Mouse (Mus musculus) midbrain, embryonic 12.5 days (tissue): ENCODE data around the gene Lgals3bp. TPM values are rescaled to one million over a fixed set of nuclear protein-coding genes. Genes with fewer than 3 reads are reported as not detected.

Experiments used
- ATAC-seq: fragments of 200-750 bp; cut with Nextera tagmentation; 2 replicates; pipeline ENCODE4 v1.8.0; 2017; ENCODE audit warnings: low read depth, moderate TSS enrichment, moderate library complexity; ENCODE audit not compliant: low FRiP score
- H3K27ac ChIP-seq: fragments of 300-500 bp; sonication (generic); replicated peaks from 2 replicates; pipeline ENCODE4 v1.5.1; 2016; ENCODE audit warnings: mild to moderate bottlenecking
- H3K27me3 ChIP-seq: fragments of 300-500 bp; sonication (generic); 2 replicates; pipeline ENCODE4 v1.6.1; 2016; ENCODE audit warnings: mild to moderate bottlenecking
- H3K36me3 ChIP-seq: fragments of 300-500 bp; sonication (generic); 2 replicates; pipeline ENCODE4 v1.6.1; 2016
- H3K4me1 ChIP-seq: fragments of 300-500 bp; sonication (generic); 2 replicates; pipeline ENCODE4 v1.6.1; 2016
- H3K4me2 ChIP-seq: fragments of 300-500 bp; sonication (generic); replicated peaks from 2 replicates; pipeline ENCODE4 v1.6.1; 2016; ENCODE audit warnings: mild to moderate bottlenecking, moderate library complexity
- H3K4me3 ChIP-seq: fragments of 300-500 bp; sonication (generic); 2 replicates; pipeline ENCODE4 v1.5.1; 2016; ENCODE audit warnings: mild to moderate bottlenecking
- H3K9ac ChIP-seq: fragments of 300-500 bp; sonication (generic); replicated peaks from 2 replicates; pipeline ENCODE4 v1.6.1; 2016; ENCODE audit warnings: mild to moderate bottlenecking, moderate library complexity
- H3K9me3 ChIP-seq: fragments of 300-500 bp; sonication (generic); 2 replicates; pipeline ENCODE4 v1.6.1; 2016; ENCODE audit warnings: mild to moderate bottlenecking
- WGBS: fragments of 180-500 bp; shearing (Covaris S2); methylation state at CpG from one replicate; pipeline ENCODE4 v1.1.7; 2016; 5-methylcytosine and 5-hydroxymethylcytosine counted together
- polyA plus RNA-seq: library from polyadenylated mRNA; unstranded; fragments of >200 nt; fragmentation: Nextera tagmentation; extraction: Ambion mirVana; gene quantifications from 2 replicates; pipeline ENCODE4 v1.2.1, GENCODE M21; 2016

Gene Lgals3bp
- polyA plus RNA-seq, 1 experiment from 2014 or later: 1.7 TPM

DNA sequence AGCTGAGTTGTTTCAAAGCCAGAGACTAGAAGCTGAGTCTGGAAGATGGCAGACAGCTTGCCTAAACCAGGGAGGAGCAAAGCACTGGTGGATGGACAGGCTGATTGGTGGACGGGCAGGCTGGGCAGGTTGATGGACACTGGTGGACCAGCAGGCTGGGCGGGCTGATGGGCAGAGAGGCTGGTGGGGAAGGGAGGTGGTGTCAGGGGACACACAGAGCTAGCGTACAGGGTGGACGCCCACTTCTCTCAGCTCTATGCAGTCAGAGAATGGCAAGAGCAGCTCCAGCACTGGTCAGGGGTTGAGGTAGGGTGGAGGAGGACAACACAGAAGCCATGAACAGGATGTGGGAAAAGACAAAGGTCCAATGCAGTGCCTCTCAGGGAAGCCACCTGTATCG, 32.6 kb downstream of the Lgals3bp start:
- Histone ChIP-seq H3K27me3 (peaks cover 13% of the 10 kb centered on the region; the same call in 1 of the 2 replicates), H3K36me3 (no peaks in the 10 kb centered on the region), H3K4me3 (no peak overlapping the region), H3K27ac (no peak overlapping the region), H3K9me3 (no peaks in the 10 kb centered on the region), H3K4me2 (no peak overlapping the region), H3K9ac (no peak overlapping the region), H3K4me1 (no peaks in the 10 kb centered on the region)
- 88% methylated on average over 5 of the region's 5 CpGs for WGBS
- no peak for ATAC-seq

DNA sequence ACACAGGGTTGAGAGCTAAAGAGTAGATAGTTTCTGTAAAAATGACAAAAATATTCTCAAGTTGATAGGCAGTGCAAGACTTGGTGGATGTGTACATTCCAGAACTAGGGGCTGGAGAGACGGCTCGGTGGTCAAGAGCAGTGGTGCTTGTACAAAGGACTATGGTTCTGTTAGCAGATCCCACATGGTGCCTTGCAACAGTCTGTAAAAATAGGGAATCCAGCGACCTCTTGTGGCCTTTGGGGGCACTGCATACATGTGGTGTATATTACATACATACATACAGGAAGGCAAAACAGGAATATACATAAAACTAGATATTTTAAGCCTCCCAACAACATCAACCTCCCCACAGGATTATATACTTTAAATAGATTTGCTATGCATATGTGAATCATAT, 33.6 kb downstream of the Lgals3bp start:
- H3K4me2 ChIP-seq: no peak overlapping the region
- H3K9ac ChIP-seq: no peak overlapping the region
- peaks cover 13% of the 10 kb centered on the region; the same call in 1 of the 2 replicates for H3K27me3 ChIP-seq
- ATAC-seq: no peak
- no peaks in the 10 kb centered on the region for H3K36me3 ChIP-seq
- no peaks in the 10 kb centered on the region for H3K9me3 ChIP-seq
- H3K4me3 ChIP-seq: no peak overlapping the region
- peaks cover 1% of the 10 kb centered on the region; the same call in 1 of the 2 replicates for H3K4me1 ChIP-seq
- H3K27ac ChIP-seq: no peak overlapping the region
- 57% methylated on average over 3 of the region's 3 CpGs for WGBS

DNA sequence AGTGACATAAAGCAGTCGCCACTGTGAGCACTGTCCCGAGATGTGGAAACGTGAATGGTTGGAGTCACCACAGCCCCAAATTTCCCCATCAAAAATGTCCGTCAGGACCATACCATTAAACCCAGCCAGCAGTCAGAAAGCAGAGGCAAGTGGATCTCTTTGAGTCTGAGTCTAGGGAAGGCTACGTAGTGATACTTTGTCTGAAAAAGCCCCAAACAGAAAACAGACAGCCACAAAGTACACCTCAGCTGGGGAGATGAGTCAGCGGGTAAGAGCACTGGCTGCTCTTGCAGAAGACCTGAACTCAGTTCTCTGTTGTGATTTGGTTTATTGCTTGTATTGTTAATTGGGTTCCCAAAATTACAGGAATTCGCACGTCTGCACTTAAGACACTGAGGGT, 35.3 kb downstream of the Lgals3bp start:
- Histone ChIP-seq H3K9ac (no peak overlapping the region), H3K36me3 (no peaks in the 10 kb centered on the region), H3K4me1 (peaks cover 7% of the 10 kb centered on the region; the same call in 1 of the 2 replicates), H3K27ac (no peak overlapping the region), H3K4me2 (no peak overlapping the region), H3K4me3 (no peak overlapping the region), H3K27me3 (peaks cover 11% of the 10 kb centered on the region; the same call in 1 of the 2 replicates), H3K9me3 (no peaks in the 10 kb centered on the region)
- WGBS: 72% methylated on average over 8 of the region's 8 CpGs
- ATAC-seq: no peak

DNA sequence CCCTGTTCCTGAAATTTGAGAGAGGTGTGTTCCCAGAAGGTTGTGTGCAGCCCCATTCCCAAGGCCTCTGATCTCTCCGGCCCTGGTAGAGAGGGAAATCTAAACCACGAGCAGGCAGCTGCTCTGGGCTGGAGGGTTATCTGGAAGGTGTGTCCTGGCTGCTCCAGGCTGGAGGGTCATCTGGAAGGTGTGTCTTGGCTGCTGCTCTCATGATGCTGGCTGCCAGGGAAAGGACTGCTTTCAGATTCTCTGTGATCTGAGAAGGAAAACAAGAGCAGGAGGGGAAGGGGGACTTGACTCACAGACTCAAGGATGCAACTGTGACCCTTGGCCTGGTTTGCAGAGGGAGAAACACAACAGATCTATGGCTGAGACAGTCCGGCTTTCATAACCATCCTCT, 35.8 kb downstream of the Lgals3bp start:
- ATAC-seq: no peak

DNA sequence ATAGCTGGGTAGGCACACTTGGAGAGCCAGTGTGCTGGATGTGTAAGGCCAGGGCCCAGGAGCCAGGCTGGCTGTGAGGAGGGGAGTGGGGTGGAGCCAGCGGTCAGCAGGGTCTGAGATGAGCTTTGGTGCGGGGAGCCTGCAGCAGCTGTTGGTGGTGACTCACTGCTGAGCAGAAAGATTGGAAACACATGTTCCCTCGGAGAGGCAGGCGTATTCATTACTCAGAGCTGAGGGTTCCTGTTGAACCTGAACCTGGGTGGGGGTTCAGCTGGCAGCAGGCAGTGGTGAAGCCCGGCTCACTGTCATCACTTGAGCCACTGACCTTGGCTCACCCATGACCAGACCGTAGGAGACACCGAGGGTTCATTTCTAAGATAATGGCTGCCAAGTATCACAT, 36.7 kb downstream of the Lgals3bp start:
- peaks cover 7% of the 10 kb centered on the region; the same call in 1 of the 2 replicates for H3K4me1 ChIP-seq
- ATAC-seq: no peak
- no peak overlapping the region for H3K4me3 ChIP-seq
- H3K36me3 ChIP-seq: no peaks in the 10 kb centered on the region
- H3K27ac ChIP-seq: no peak overlapping the region
- H3K9me3 ChIP-seq: no peaks in the 10 kb centered on the region
- 80% methylated on average over 7 of the region's 7 CpGs for WGBS
- no peak overlapping the region for H3K4me2 ChIP-seq
- H3K27me3 ChIP-seq: peaks cover 4% of the 10 kb centered on the region; the same call in 1 of the 2 replicates
- H3K9ac ChIP-seq: no peak overlapping the region

More for the DNA sequence above, 35.8 kb downstream of the Lgals3bp start:
- WGBS: 86% methylated on average over 3 of the region's 3 CpGs
- no peaks in the 10 kb centered on the region for H3K9me3 ChIP-seq
- peaks cover 7% of the 10 kb centered on the region; the same call in 1 of the 2 replicates for H3K27me3 ChIP-seq
- H3K9ac ChIP-seq: no peak overlapping the region
- no peak overlapping the region for H3K4me3 ChIP-seq
- no peak overlapping the region for H3K4me2 ChIP-seq
- H3K36me3 ChIP-seq: no peaks in the 10 kb centered on the region
- peaks cover 7% of the 10 kb centered on the region; the same call in 1 of the 2 replicates for H3K4me1 ChIP-seq
- H3K27ac ChIP-seq: no peak overlapping the region

DNA sequence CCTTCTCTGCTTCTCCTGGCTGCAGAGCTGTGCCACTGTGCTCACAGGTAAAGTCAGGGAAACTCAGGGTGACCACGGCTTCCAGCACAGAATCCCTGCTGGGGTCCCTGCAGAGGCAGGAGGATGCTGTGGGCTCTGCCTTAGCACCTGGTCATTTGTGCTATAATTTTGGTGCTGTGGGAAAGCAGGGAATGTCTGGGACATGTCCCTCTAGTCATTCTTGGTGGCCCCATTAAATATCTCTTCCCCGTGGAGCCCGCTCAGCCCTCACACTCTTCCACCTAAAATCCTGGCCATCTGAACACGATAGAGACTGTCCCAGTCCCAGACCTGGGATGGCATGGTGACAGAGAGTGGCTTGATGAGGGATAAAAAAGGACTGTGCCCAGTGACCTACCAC, 37.9 kb downstream of the Lgals3bp start:
- peaks cover 7% of the 10 kb centered on the region; the same call in 1 of the 2 replicates for H3K4me1 ChIP-seq
- H3K4me3 ChIP-seq: no peak overlapping the region
- H3K9ac ChIP-seq: no peak overlapping the region
- no peak for ATAC-seq
- H3K9me3 ChIP-seq: no peaks in the 10 kb centered on the region
- no peaks in the 10 kb centered on the region for H3K36me3 ChIP-seq
- no peak overlapping the region for H3K27ac ChIP-seq
- no peak overlapping the region for H3K4me2 ChIP-seq
- WGBS: 89% methylated on average over 4 of the region's 4 CpGs
- H3K27me3 ChIP-seq: no peaks in the 10 kb centered on the region

DNA sequence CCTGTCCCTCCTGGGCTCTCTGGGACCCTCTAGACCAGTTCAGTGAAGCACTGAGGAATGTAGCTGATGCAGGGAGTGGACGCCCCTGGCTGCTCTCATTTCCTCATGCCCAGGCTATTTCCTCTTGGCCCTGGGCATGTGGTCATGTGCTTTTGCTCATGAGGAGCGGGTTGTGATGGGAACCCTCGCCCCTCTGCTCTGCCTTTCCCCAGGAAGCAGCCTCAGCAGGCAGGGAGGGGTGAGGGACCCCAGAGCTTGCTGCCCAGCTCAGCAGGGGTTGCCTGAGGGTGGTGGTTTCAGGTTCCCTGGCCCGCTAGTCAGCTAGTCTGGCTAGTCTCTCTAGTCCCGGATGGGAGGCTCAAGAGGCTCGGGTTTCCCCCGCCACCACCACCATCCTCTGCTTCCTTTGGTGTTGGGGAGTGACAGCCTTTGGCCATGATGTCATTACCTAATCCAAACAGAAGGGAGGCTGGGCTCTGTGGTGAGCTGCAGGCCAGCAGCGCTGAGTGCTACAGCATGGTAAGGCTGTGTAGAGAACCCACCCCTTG, 38.8 kb downstream of the Lgals3bp start:
- no peak overlapping the region for H3K4me2 ChIP-seq

DNA sequence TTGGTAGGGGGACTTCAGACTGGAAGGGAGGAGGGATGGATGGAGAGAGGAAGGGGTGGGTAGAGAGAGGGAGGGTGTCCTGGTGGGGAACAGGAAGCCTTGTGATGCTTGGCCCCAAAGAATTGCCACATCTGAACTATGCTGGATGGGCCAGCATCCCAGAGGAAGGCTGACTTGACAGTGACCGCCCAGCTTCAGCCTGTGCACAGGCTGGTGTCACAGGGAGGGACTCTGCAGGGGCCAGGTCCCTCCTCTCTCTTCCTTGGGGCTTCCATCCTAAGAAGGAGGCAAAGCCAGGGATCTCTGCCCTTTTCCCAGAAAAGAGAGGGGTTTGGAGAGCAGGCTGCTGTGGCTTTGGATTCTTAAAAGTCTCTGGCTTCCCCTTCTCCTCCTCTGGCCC, 39.4 kb downstream of the Lgals3bp start:
- Histone ChIP-seq H3K36me3 (no peaks in the 10 kb centered on the region), H3K9ac (no peak overlapping the region), H3K27ac (no peak overlapping the region), H3K4me2 (no peak overlapping the region), H3K4me3 (no peak overlapping the region), H3K9me3 (no peaks in the 10 kb centered on the region), H3K27me3 (no peaks in the 10 kb centered on the region), H3K4me1 (peaks cover 7% of the 10 kb centered on the region; the same call in 1 of the 2 replicates)
- ATAC-seq: no peak
- 67% methylated on average over 1 of the region's 1 CpGs for WGBS

More for the DNA sequence above, 38.8 kb downstream of the Lgals3bp start:
- H3K9ac ChIP-seq: 0 out of 2 replicates have a peak overlapping the region, but pooled peaks have one; percentile 11
- WGBS: 7% methylated on average over 8 of the region's 8 CpGs
- H3K27me3 ChIP-seq: no peaks in the 10 kb centered on the region
- no peak overlapping the region for H3K4me3 ChIP-seq
- no peak for ATAC-seq
- H3K4me1 ChIP-seq: peaks cover 7% of the 10 kb centered on the region; the same call in 1 of the 2 replicates
- H3K27ac ChIP-seq: no peak overlapping the region
- H3K9me3 ChIP-seq: no peaks in the 10 kb centered on the region
- H3K36me3 ChIP-seq: no peaks in the 10 kb centered on the region

DNA sequence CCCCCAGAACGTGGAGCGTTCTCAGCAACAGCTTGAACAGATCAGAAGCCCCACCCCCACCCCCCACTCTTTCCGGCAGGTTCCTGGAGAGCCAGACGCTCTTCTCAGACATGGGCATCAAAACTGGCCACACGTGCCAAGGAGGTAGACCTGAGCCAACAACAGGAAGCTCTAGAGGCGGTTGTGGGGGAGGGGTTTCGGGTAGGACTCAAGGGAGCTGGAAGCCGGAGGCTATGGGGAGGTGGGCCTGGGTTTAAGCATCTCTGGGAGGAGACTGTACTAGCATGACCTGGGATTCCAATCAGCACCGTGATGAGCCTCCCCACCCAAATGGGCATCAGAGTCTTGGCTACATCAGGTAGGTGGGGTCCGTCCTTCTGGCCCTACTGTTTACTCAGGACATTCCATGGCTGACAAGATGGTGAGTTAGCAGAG, 41.0 kb downstream of the Lgals3bp start:
- no peaks in the 10 kb centered on the region for H3K9me3 ChIP-seq
- H3K9ac ChIP-seq: no peak overlapping the region
- no peak overlapping the region for H3K27ac ChIP-seq
- ATAC-seq: no peak
- H3K27me3 ChIP-seq: no peaks in the 10 kb centered on the region
- no peak overlapping the region for H3K4me3 ChIP-seq
- WGBS: 74% methylated on average over 10 of the region's 10 CpGs
- no peaks in the 10 kb centered on the region for H3K36me3 ChIP-seq
- peaks cover 7% of the 10 kb centered on the region for H3K4me1 ChIP-seq
- no peak overlapping the region for H3K4me2 ChIP-seq

DNA sequence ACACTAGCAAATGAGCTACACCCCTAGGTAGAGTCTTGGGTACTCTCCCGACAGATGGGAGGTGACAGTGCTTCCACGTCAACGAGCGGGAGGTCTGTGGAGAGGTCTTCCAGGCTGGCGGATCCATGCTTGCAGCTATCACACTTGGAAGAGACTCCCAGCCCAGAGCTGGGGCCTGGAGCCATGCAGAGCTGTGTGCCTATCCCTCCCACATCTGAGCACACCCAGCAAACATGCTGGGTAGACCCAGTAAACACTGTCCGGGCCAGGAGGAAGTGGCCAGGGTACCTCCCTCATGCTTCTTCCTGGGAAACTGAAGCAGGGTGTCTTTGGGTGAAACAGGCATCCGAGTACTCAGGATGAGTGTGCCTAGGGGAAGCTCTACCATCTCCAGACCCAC, 41.4 kb downstream of the Lgals3bp start:
- no peak overlapping the region for H3K4me2 ChIP-seq
- no peaks in the 10 kb centered on the region for H3K36me3 ChIP-seq
- no peak overlapping the region for H3K4me3 ChIP-seq
- peaks cover 11% of the 10 kb centered on the region for H3K4me1 ChIP-seq
- H3K27me3 ChIP-seq: no peaks in the 10 kb centered on the region
- no peaks in the 10 kb centered on the region for H3K9me3 ChIP-seq
- H3K27ac ChIP-seq: no peak overlapping the region
- H3K9ac ChIP-seq: no peak overlapping the region
- ATAC-seq: no peak
- WGBS: 87% methylated on average over 7 of the region's 7 CpGs

DNA sequence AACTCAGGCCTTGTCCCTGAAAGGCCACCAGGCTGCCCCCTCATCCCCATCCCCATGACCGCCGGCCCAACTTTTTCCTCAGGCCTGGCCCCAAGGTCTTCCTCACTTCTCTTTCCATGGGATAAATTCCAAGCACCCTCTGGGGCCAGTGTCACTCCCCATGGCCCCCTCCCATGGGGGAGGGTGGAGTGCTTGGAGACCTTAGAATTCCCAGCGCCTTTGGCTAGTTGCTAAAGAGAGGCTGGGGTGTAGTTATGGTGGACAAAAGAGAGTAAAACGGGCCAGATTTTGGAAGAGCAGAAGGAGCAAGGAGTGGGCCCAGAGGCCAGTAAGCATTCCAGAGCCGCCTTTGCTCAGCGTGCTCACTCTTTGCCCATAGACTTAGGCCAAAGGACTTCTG, 46.3 kb downstream of the Lgals3bp start, which contains the start of gene Timp2:
Gene Timp2 (minus strand): TSS at position 101 of the 400 bp plus-strand sequence.
- Histone ChIP-seq H3K9ac (peak within 1 kb of the TSS; percentile 91), H3K27ac (peak within 1 kb of the TSS; percentile 87), H3K27me3 (0 out of 2 replicates have a peak, but pooled peaks cover 4% of the 10 kb centered on the region), H3K4me3 (peak within 1 kb of the TSS; percentile 80), H3K4me2 (peak within 1 kb of the TSS; percentile 93), H3K4me1 (peaks cover 24% of the 10 kb centered on the region), H3K9me3 (no peaks in the 10 kb centered on the region), H3K36me3 (no peaks in the 10 kb centered on the region)
- WGBS: 23% methylated on average over 6 of the region's 6 CpGs
- ATAC-seq: no peak

DNA sequence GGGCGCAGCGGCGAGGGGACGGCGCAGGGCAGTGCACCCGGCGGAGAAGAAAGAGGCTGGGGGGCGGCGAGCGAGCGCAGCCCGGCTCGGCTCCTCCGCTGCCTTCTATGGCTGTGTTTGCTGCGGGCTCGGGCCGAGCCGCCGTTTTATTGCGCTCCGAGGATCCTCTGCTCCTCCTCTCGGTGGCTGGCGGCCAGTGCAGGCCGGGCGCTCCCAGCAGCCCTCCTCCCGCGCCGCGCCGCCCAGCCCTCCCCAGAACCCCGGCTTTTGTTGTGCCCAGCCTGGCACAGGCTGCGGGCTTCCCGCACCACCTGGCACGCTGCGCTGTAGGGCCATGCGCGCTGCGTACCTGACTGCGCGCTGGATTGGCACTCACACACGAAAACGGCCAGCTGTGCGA, 46.7 kb downstream of the Lgals3bp start:
- ATAC-seq: peak; percentile 95
- Histone ChIP-seq H3K9me3 (no peaks in the 10 kb centered on the region), H3K4me2 (peak overlapping the region; percentile 93), H3K4me3 (peak overlapping the region; percentile 80), H3K27me3 (0 out of 2 replicates have a peak, but pooled peaks cover 4% of the 10 kb centered on the region), H3K27ac (peak overlapping the region; percentile 87), H3K4me1 (peaks cover 24% of the 10 kb centered on the region), H3K36me3 (no peaks in the 10 kb centered on the region), H3K9ac (peak overlapping the region; percentile 91)
- 0% methylated on average over 28 of the region's 43 CpGs for WGBS
